Mouse (Mus musculus) small intestine, adult 2 months (tissue): Measurements from ENCODE around the gene Serinc3.

ENCODE experiments used
- CTCF ChIP-seq: fragments of 200-500 bp; IDR thresholded peaks from 2 replicates; pipeline ENCODE4 v1.5.1; 2012; ENCODE audit warnings: low read depth, mild to moderate bottlenecking, control low read depth, inconsistent platforms, low read length, moderate library complexity, mixed read lengths; ENCODE audit not compliant: insufficient replicate concordance, insufficient read length; ENCODE audit errors: extremely low read depth
- POLR2A ChIP-seq: fragments of 200-500 bp; IDR thresholded peaks from 2 replicates; pipeline ENCODE4 v1.6.1; 2012; ENCODE audit warnings: low read depth, mild to moderate bottlenecking, control low read depth, inconsistent platforms, low read length, moderate library complexity

DNA sequence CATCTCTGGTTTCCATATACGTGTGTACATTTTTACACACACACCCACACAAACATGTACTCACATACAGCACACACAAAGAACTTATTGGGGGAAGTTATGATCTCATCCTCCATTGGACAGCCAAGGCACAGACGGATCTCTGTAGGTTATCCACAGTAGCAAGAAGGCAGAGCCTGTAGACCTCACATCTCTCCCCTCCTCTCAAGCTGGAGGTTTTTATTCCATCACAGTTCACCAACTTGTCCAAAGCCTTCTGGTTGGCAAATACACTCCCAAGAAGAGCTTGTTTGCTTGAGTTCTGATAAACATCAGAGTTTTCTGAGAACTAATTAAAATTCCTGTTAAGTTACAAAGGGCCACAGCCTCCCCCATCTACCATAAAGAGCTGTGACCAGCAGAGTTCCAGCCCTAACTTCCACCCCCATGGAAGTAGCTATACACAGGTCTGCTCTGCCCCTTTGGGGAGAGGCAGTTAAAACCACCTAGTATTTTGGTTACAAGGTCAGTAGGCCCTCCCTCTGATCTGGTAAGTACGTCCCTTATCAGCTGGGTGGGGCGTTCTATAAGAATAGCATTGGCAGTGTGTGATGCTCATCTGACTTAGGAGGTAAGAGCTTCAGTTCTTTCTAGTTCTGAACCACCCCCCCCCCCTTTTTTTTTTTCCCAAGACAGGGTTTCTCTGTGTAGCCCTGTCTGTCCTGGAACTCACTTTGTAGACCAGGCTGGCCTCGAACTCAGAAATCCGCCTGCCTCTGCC is 47.1 kb upstream of the Serinc3 start:
- no peak for TF ChIP-seq CTCF
- TF ChIP-seq POLR2A, result no peak
